Mouse (Mus musculus): ENCODE measurements around the gene Idnk. TPM values are rescaled to one million over a fixed set of nuclear protein-coding genes. Genes with fewer than 3 reads are reported as not detected.

Idnk gene
- polyA plus RNA-seq (2012; rRNA removed) = 4.0 and 5.5 TPM in 2 replicates

GRCm38 (mm10) chr13:58157447-58158098 lies at the start of gene Idnk:
Gene Idnk, plus strand, starts transcription at chr13:58157649.

GRCm38 (mm10) chr13:58113061-58113900 lies 44.2 kb upstream of the Idnk start, which contains the start of gene Klhl3:
Gene Klhl3, minus strand, starts transcription at chr13:58113592.

GRCm38 (mm10) chr13:58128396-58128767 lies 29.1 kb upstream of the Idnk start, which contains the start of gene Hnrnpa0:
Gene Hnrnpa0, minus strand, starts transcription at chr13:58128556.

Other genes starting within 250 kb of the Idnk start
- 0.11 and 0.30 TPM in 2 replicates for gene Spock1, start 249.3 kb upstream of the Idnk start, polyA plus RNA-seq (2012; rRNA removed)
- 0.18 and 0.26 TPM in 2 replicates for gene Klhl3, start 44.1 kb upstream of the Idnk start, polyA plus RNA-seq (2012; rRNA removed)
- gene Hnrnpa0, start 29.1 kb upstream of the Idnk start, polyA plus RNA-seq (2012; rRNA removed) = 24.0 and 41.0 TPM in 2 replicates
- 65.7 and 70.9 TPM in 2 replicates for gene Ubqln1, start 58.0 kb downstream of the Idnk start, polyA plus RNA-seq (2012; rRNA removed)
- gene Gkap1, start 118.0 kb downstream of the Idnk start, polyA plus RNA-seq (2012; rRNA removed) = 2.0 and 2.1 TPM in 2 replicates
- 0.01 TPM in 1 of 2 replicates, not detected in the other for gene Kif27, start 201.5 kb downstream of the Idnk start, polyA plus RNA-seq (2012; rRNA removed)
- gene 2210016F16Rik, start 227.6 kb downstream of the Idnk start, polyA plus RNA-seq (2012; rRNA removed) = 13.5 and 32.0 TPM in 2 replicates
- 2.0 and 2.2 TPM in 2 replicates for gene Rmi1, start 244.6 kb downstream of the Idnk start, polyA plus RNA-seq (2012; rRNA removed)
- 58.0 and 69.0 TPM in 2 replicates for gene Hnrnpk, start 245.7 kb downstream of the Idnk start, polyA plus RNA-seq (2012; rRNA removed)

All from stomach, adult 2 months (tissue).